Mouse (Mus musculus): Measurements from ENCODE around the gene Zdhhc22. TPM values are rescaled to one million over a fixed set of nuclear protein-coding genes. Genes with fewer than 3 reads are reported as not detected.

The Zdhhc22 gene
- total and polyA plus RNA-seq, 3 experiments, result 0.10 TPM; not detected in 2

GRCm38 (mm10) chr12:87000840-87001176 is 10.6 kb upstream of the Zdhhc22 start:
- Histone ChIP-seq H3K27ac (ENCODE audit: control insufficient read depth, low read depth, low read length) (no peak overlapping the region), H3K4me1 (ENCODE audit: control insufficient read depth in 1 of 2, insufficient read depth in 2 of 2, low read length in 2 of 2) (peaks cover 0 to 10% of the 10 kb centered on the region in 2 experiments; a peak in 2 of 4 replicates), H3K9me3 (replicated peaks; ENCODE audit: insufficient read depth, low read length) (no peaks in the 10 kb centered on the region), H3K79me2 (ENCODE audit: control insufficient read depth, insufficient read depth, low read length, poor library complexity) (no peaks in the 10 kb centered on the region), H3K4me3 (ENCODE audit: control insufficient read depth in 1 of 2, insufficient read depth in 1 of 2, low read depth in 2 of 2, low read length in 2 of 2) (no peak overlapping the region), H3K27me3 (ENCODE audit: control insufficient read depth in 1 of 2, insufficient read depth in 2 of 2, low read length in 2 of 2) (0 out of 4 replicates have a peak, but pooled peaks cover 0 to 2% of the 10 kb centered on the region in 2 experiments), H3K9ac (ENCODE audit: control insufficient read depth, low read depth, low read length, poor library complexity, severe bottlenecking) (no peak overlapping the region), H3K36me3 (ENCODE audit: control insufficient read depth in 1 of 2, insufficient read depth in 2 of 2, low read length in 2 of 2) (no peaks in the 10 kb centered on the region; a peak in 1 of 4 replicates)
- no peak for DNase-seq (ENCODE audit: low read depth, low spot score)
- TF ChIP-seq TAL1 (IDR thresholded peaks at IDR 0.05; ENCODE audit: low read length), result no peak
- TF ChIP-seq SMC3 (IDR thresholded peaks at IDR 0.05; ENCODE audit: low read depth, low read length), result no peak
- no peak for TF ChIP-seq CHD1 (IDR thresholded peaks at IDR 0.05; ENCODE audit: low read depth, low read length)
- TF ChIP-seq JUND (IDR thresholded peaks at IDR 0.05; ENCODE audit: low read depth, low read length), result 0 out of 2 replicates have a peak, but pooled peaks have one; percentile 8

- 0 out of 4 replicates have a peak, but pooled peaks cover 0 to 2% of the 10 kb centered on the region in 2 experiments for H3K27me3 ChIP-seq (ENCODE audit: control insufficient read depth in 1 of 2, insufficient read depth in 2 of 2, low read length in 2 of 2)
- DNase-seq (ENCODE audit: low read depth, low spot score), result peak; percentile 75
Observed at GRCm38 (mm10) chr12:87000151-87000839, 10.1 kb upstream of the Zdhhc22 start.

GRCm38 (mm10) chr12:86999283-86999820 is 9.1 kb upstream of the Zdhhc22 start:
- Histone ChIP-seq H3K27ac (ENCODE audit: control insufficient read depth, low read depth, low read length) (no peak overlapping the region), H3K4me3 (ENCODE audit: control insufficient read depth in 1 of 2, insufficient read depth in 1 of 2, low read depth in 2 of 2, low read length in 2 of 2) (no peak overlapping the region), H3K79me2 (ENCODE audit: control insufficient read depth, insufficient read depth, low read length, poor library complexity) (no peaks in the 10 kb centered on the region), H3K9me3 (replicated peaks; ENCODE audit: insufficient read depth, low read length) (no peaks in the 10 kb centered on the region), H3K9ac (ENCODE audit: control insufficient read depth, low read depth, low read length, poor library complexity, severe bottlenecking) (no peak overlapping the region), H3K27me3 (ENCODE audit: control insufficient read depth in 1 of 2, insufficient read depth in 2 of 2, low read length in 2 of 2) (no peaks in the 10 kb centered on the region), H3K4me1 (ENCODE audit: control insufficient read depth in 1 of 2, insufficient read depth in 2 of 2, low read length in 2 of 2) (peaks cover 0 to 10% of the 10 kb centered on the region in 2 experiments; a peak in 2 of 4 replicates), H3K36me3 (ENCODE audit: control insufficient read depth in 1 of 2, insufficient read depth in 2 of 2, low read length in 2 of 2) (no peaks in the 10 kb centered on the region; a peak in 1 of 4 replicates)
- no peak for DNase-seq (ENCODE audit: low read depth, low spot score)
- TF ChIP-seq RAD21 (IDR thresholded peaks at IDR 0.05; ENCODE audit: low read depth, low read length) (peak; percentile 23), EP300 (IDR thresholded peaks at IDR 0.05; ENCODE audit: low read depth in 1 of 2, low read length in 2 of 2) (no peak), TCF12 (IDR thresholded peaks at IDR 0.05; ENCODE audit: low read depth, low read length) (no peak), CTCF (IDR thresholded peaks at IDR 0.05 in 2 of 3, conservative IDR thresholded peaks at IDR 0.05 in 1 of 3; ENCODE audit: control insufficient read depth in 1 of 3, insufficient read depth in 1 of 3, low read depth in 2 of 3, low read length in 3 of 3, poor library complexity in 1 of 3, severe bottlenecking in 1 of 3) (peak; percentile 36 to 46 (median 39); a peak in 5 of 6 replicates), RCOR1 (IDR thresholded peaks at IDR 0.05; ENCODE audit: low read depth, low read length) (no peak), MEF2A (IDR thresholded peaks at IDR 0.05; ENCODE audit: extremely low read depth, insufficient replicate concordance, low read depth, low read length, poor library complexity, severe bottlenecking) (no peak), E2F4 (IDR thresholded peaks at IDR 0.05; ENCODE audit: borderline replicate concordance, low read depth, low read length) (no peak), SMC3 (IDR thresholded peaks at IDR 0.05; ENCODE audit: low read depth, low read length) (peak; percentile 26; the same call in 1 of the 2 replicates)

More at GRCm38 (mm10) chr12:87000151-87000839, 10.1 kb upstream of the Zdhhc22 start:
- TF ChIP-seq ETS1 (IDR thresholded peaks at IDR 0.05; ENCODE audit: low read depth, low read length) (no peak), CHD1 (IDR thresholded peaks at IDR 0.05; ENCODE audit: low read depth, low read length) (no peak), E2F4 (IDR thresholded peaks at IDR 0.05; ENCODE audit: borderline replicate concordance, low read depth, low read length) (no peak), JUND (IDR thresholded peaks at IDR 0.05; ENCODE audit: low read depth, low read length) (peak; percentile 97), EP300 (IDR thresholded peaks at IDR 0.05; ENCODE audit: low read depth in 1 of 2, low read length in 2 of 2) (0 out of 4 replicates have a peak, but pooled peaks of 1 of the 2 experiments have one; percentile 13), CTCF (IDR thresholded peaks at IDR 0.05 in 2 of 3, conservative IDR thresholded peaks at IDR 0.05 in 1 of 3; ENCODE audit: control insufficient read depth in 1 of 3, insufficient read depth in 1 of 3, low read depth in 2 of 3, low read length in 3 of 3, poor library complexity in 1 of 3, severe bottlenecking in 1 of 3) (peak in 2 of 3 experiments; percentile 49 to 61; a peak in 3 of 6 replicates), SMC3 (IDR thresholded peaks at IDR 0.05; ENCODE audit: low read depth, low read length) (peak; percentile 56), TAL1 (IDR thresholded peaks at IDR 0.05; ENCODE audit: low read length) (no peak), NRF1 (IDR thresholded peaks at IDR 0.05; ENCODE audit: insufficient read depth, low read depth, low read length, poor library complexity, severe bottlenecking) (no peak), BHLHE40 (IDR thresholded peaks at IDR 0.05; ENCODE audit: borderline replicate concordance, low read depth, low read length) (no peak), USF2 (IDR thresholded peaks at IDR 0.05; ENCODE audit: borderline replicate concordance in 1 of 2, insufficient read depth in 1 of 2, low read depth in 1 of 2, low read length in 2 of 2) (no peak), ZNF384 (IDR thresholded peaks at IDR 0.05; ENCODE audit: low read depth, low read length) (peak; percentile 83), MYC (IDR thresholded peaks at IDR 0.05; ENCODE audit: low read depth, low read length) (no peak), RAD21 (IDR thresholded peaks at IDR 0.05; ENCODE audit: low read depth, low read length) (peak; percentile 50)
- peaks cover 0 to 10% of the 10 kb centered on the region in 2 experiments; a peak in 2 of 4 replicates for H3K4me1 ChIP-seq (ENCODE audit: control insufficient read depth in 1 of 2, insufficient read depth in 2 of 2, low read length in 2 of 2)
- H3K27ac ChIP-seq (ENCODE audit: control insufficient read depth, low read depth, low read length), result no peak overlapping the region
- H3K9me3 ChIP-seq (replicated peaks; ENCODE audit: insufficient read depth, low read length), result no peaks in the 10 kb centered on the region
- peak overlapping the region in 1 of 2 experiments; percentile 10; a peak in 1 of 4 replicates for H3K4me3 ChIP-seq (ENCODE audit: control insufficient read depth in 1 of 2, insufficient read depth in 1 of 2, low read depth in 2 of 2, low read length in 2 of 2)
- no peaks in the 10 kb centered on the region; a peak in 1 of 4 replicates for H3K36me3 ChIP-seq (ENCODE audit: control insufficient read depth in 1 of 2, insufficient read depth in 2 of 2, low read length in 2 of 2)
- no peaks in the 10 kb centered on the region for H3K79me2 ChIP-seq (ENCODE audit: control insufficient read depth, insufficient read depth, low read length, poor library complexity)
- H3K9ac ChIP-seq (ENCODE audit: control insufficient read depth, low read depth, low read length, poor library complexity, severe bottlenecking), result no peak overlapping the region
